Mouse (Mus musculus) hindbrain, embryonic 10.5 days (tissue): ENCODE results near the gene Ncf4. TPM values are rescaled to one million over a fixed set of nuclear protein-coding genes. Genes with fewer than 3 reads are reported as not detected.
A peak's percentile ranks its signal among the peaks of the same experiment; 100 is the strongest.
"Not testable (repeated sequence)": the region's sequence is repeated elsewhere in the genome, so short reads cannot be mapped to it uniquely, and the experiment has no call there.

Experiments
- DNase-seq: peaks from one replicate; pipeline ENCODE4 v3.0.0-alpha.2; 2017; ENCODE audit warnings: low spot score
- H3K27ac ChIP-seq: fragments of 300-500 bp; sonication (generic); 2 replicates; pipeline ENCODE4 v1.5.1; 2016; ENCODE audit warnings: mild to moderate bottlenecking, moderate library complexity
- H3K27me3 ChIP-seq: fragments of 300-500 bp; sonication (generic); 2 replicates; pipeline ENCODE4 v1.6.1; 2016; ENCODE audit warnings: mild to moderate bottlenecking; ENCODE audit not compliant: poor library complexity, insufficient read depth, severe bottlenecking
- H3K36me3 ChIP-seq: fragments of 300-500 bp; sonication (generic); 2 replicates; pipeline ENCODE4 v1.6.1; 2016; ENCODE audit warnings: mild to moderate bottlenecking, moderate library complexity
- H3K4me1 ChIP-seq: fragments of 300-500 bp; sonication (generic); replicated peaks from 2 replicates; pipeline ENCODE4 v1.6.1; 2016; ENCODE audit warnings: mild to moderate bottlenecking
- H3K4me3 ChIP-seq: fragments of 300-500 bp; sonication (generic); 2 replicates; pipeline ENCODE4 v1.5.1; 2016; ENCODE audit warnings: mild to moderate bottlenecking, moderate library complexity
- H3K9me3 ChIP-seq: fragments of 300-500 bp; sonication (generic); 2 replicates; pipeline ENCODE4 v1.6.1; 2016; ENCODE audit warnings: mild to moderate bottlenecking, moderate library complexity
- WGBS: fragments of 180-500 bp; shearing (Covaris S2); methylation state at CpG from one replicate; pipeline ENCODE4 v1.1.7; 2016; 5-methylcytosine and 5-hydroxymethylcytosine counted together
- polyA plus RNA-seq: library from polyadenylated mRNA; unstranded; fragments of >200 nt; fragmentation: Nextera tagmentation; extraction: Ambion mirVana; gene quantifications from 2 replicates; pipeline ENCODE4 v1.2.1, GENCODE M21; 2016

Gene Ncf4
- polyA plus RNA-seq, 1 experiment from 2014 or later: 7.5 TPM

DNA sequence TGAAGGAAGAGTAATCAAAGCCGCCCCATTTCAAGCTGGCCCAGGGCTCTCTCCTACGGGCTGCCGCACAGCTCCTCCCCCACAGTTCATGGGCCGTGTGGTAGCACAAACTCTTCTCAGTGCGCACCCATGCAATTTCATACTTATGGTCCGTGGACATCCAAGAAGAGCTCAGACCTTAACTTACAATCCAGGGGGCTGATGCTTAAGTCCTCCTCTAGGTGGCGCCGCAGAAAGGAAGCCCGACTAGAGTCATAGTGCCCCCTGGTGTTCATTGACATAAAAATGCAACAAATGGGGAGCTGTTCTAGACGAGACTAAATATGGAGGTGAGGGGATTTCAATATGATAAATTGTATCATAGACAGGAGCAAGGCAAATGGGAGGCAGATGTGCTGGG, 5.1 kb upstream of the Ncf4 start:
- no peaks in the 10 kb centered on the region for H3K36me3 ChIP-seq
- WGBS: 28% methylated on average over 10 of the region's 10 CpGs
- no peaks in the 10 kb centered on the region for H3K9me3 ChIP-seq
- H3K4me1 ChIP-seq: peaks cover 22% of the 10 kb centered on the region
- peak; percentile 69 for DNase-seq
- no peaks in the 10 kb centered on the region for H3K27me3 ChIP-seq
- H3K4me3 ChIP-seq: no peak overlapping the region
- no peak overlapping the region for H3K27ac ChIP-seq

DNA sequence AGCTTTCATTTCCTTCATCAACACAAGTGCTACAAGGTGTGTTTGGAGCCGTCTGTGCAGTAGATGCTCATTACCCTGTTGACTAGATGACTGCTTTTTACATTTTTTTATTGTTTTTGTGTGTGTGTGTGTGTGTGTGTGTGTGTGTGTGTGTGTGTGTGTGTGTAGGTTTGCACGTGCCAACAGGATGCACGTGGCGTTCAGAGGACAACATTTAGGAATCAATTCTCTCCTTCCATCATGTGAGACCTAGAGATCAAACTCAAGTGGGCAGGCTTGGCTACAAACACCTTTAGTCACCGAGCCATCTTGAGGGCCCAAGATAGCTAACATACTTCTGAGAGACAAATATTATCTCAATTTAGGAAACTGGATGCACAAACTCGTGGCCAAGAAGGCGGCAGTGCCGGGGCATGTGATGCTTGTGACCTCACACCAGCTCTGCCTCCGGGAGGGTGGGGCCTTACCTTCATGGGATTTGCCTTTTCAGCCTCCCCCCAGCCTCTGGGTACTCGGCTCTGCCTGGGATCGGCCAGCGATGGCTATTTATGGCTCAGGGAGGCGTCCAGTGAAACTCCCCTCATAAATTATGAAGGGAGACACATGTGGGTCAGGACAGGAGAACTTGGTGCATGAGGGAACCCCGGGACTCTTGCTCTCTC, 4.5 kb upstream of the Ncf4 start:
- WGBS: 86% methylated on average over 14 of the region's 14 CpGs

DNA sequence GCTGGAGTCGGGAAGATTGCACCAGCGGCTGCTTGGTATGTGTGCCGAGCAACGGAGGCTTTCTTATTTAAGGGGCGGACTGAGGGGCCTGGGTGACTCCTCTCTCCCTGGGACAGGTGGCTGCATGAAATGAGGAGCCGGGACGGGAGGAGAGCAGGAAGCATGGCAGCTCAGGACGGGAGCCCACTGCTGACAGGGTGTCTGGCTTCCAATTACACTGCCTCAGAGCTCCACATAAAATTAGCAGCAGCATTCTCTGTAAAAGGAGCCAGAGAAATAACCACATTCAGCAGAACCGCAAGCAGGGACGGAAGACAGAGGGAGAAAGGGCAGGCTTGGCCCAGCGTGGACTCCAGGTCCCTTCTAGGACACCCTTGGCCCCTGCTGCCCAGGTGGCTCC, 3.3 kb upstream of the Ncf4 start:
- Histone ChIP-seq H3K36me3 (no peaks in the 10 kb centered on the region), H3K27me3 (no peaks in the 10 kb centered on the region), H3K4me1 (peaks cover 13% of the 10 kb centered on the region), H3K9me3 (no peaks in the 10 kb centered on the region), H3K4me3 (no peak overlapping the region), H3K27ac (no peak overlapping the region)
- no peak for DNase-seq
- 57% methylated on average over 11 of the region's 11 CpGs for WGBS

More for the DNA sequence above, 4.5 kb upstream of the Ncf4 start:
- DNase-seq: no peak
- Histone ChIP-seq H3K27me3 (no peaks in the 10 kb centered on the region), H3K36me3 (no peaks in the 10 kb centered on the region), H3K9me3 (no peaks in the 10 kb centered on the region), H3K27ac (no peak overlapping the region), H3K4me3 (no peak overlapping the region), H3K4me1 (peaks cover 15% of the 10 kb centered on the region)

DNA sequence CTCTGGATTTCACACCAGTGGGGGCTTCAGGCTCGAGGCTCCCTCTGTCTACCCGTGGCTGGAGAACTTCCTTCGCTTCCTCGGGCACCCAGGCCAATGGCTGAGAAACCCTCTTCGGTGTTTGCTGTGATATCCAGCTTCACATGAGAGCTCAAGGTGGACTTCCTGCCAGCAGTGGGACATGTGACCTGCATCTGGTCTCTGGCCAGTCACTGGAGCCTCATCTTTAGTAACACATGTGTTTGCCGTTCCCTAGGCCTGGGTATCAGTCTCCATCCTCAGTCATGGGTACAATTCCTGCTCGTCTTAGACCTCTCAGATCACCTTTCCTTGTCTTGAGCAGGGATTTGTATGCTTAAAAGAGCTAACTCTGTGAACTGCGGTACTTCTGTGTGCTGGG, 1.5 kb upstream of the Ncf4 start:
- no peak for DNase-seq
- H3K27ac ChIP-seq: no peak overlapping the region
- 80% methylated on average over 8 of the region's 8 CpGs for WGBS
- peaks cover 17% of the 10 kb centered on the region for H3K4me1 ChIP-seq
- no peaks in the 10 kb centered on the region for H3K9me3 ChIP-seq
- H3K27me3 ChIP-seq: no peaks in the 10 kb centered on the region
- no peaks in the 10 kb centered on the region for H3K36me3 ChIP-seq
- H3K4me3 ChIP-seq: no peak overlapping the region

DNA sequence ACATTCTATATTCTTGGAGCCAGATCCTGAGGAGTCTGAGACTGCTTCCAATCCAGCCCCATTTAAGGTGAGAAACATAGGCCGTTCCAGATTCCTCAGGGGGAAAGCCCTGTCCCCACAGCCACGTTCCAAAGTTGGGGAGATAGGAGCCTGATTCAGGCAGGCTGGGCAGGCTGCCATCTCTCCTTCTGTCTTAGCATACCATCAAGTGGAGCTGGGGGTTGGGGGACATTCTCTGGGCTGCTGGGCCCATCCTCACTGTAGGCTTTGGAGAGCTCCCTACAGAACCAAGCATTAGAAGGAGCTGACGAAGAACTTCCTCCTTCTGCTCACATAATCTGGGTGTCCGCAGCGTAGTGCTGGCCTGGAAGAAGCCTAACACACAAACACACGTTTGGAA, 827 bp upstream of the Ncf4 start:
- H3K27ac ChIP-seq: no peak overlapping the region
- no peak overlapping the region for H3K4me3 ChIP-seq
- H3K4me1 ChIP-seq: peaks cover 16% of the 10 kb centered on the region
- no peaks in the 10 kb centered on the region for H3K27me3 ChIP-seq
- H3K36me3 ChIP-seq: no peaks in the 10 kb centered on the region
- no peaks in the 10 kb centered on the region for H3K9me3 ChIP-seq
- DNase-seq: no peak
- WGBS: 74% methylated on average over 6 of the region's 6 CpGs

DNA sequence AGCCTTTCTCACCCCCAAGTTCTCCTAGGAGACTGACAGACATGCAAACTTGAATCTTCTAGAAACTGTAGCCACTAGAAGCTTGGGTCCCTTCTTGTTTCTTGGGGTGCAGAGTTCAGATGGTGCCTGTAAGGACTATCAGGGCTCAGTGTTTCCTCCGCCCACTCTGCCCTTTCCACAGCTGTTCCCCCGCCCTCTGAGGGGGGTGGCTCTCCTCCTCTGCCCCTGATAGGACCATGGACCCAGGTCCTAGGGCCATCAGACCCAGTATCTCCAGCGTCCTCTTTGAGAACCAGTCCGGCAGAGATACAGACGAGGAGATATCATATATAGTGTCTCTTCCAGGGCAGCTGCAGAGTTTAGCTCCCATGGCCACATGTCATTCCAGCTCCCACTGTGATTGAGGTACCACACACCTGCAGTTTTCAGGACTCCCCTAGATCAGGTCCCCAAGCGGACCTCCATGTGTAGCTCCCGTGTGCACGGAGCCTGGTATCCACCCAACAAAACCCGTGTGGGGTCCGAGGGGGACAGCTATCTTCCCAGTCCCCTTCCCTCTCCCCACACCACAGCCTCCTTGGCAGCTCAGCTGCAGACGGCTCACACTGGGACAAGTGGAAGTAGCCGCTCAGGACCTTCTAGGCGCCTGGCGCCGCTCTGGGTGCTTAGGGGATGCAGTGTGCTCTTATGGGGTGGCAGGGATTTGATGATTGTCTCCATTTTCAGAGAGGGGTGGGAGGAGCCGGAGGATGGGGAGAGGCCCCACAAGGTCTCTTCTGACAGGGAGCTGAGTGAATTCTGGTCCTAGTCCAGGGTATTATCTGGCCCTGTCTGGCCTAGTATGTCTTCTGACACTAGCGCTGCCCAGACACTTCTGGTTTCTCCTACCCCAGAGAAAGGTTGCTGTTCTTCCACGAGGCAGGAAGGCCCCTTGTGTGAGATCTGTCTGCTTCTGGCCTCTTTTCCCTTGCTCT, 1.8 kb downstream of the Ncf4 start:
- Histone ChIP-seq H3K27me3 (no peaks in the 10 kb centered on the region), H3K27ac (0 out of 2 replicates have a peak overlapping the region, but pooled peaks have one; percentile 23), H3K9me3 (no peaks in the 10 kb centered on the region), H3K4me1 (peaks cover 6% of the 10 kb centered on the region; the same call in 1 of the 2 replicates), H3K4me3 (no peak overlapping the region), H3K36me3 (no peaks in the 10 kb centered on the region)
- WGBS: 81% methylated on average over 18 of the region's 18 CpGs
- DNase-seq: no peak

DNA sequence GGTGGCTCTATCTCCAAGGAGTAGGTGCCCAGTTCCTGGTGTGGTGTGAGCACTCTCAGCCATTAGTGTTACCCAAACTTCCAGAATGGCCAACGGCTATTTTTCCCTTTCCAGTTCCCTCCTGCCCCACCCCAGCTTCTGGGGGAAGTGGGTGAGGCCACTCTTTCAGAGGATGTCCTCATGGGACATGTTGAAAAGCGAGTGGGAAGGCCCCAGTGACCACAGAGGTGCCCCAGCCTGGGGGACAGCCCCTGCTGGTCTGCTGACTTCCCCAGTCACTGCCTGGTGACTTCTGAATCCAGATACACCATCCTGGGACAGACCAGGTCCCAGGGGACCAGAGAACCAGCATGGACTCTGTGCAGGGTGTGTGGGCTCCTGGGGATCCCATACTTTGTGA, 3.1 kb downstream of the Ncf4 start:
- no peak for DNase-seq

DNA sequence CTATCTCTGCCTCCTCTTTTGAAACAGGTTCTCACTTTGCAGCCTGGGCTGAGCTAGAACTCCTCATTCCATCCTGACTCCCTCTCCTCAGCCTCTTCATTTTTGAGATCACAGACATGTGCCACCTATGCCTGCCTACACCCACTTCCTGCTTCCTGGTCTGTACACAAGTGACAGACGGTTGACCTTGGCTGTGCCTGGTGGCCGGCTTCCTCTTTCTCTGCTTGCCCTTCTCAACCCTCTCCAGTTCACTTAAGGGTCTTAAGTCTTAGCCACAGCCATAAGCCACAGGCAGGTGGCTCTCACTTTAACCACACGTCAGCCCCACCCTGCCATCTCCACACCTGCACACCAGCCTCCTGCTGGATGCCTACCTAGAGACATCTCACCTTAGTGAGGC, 3.8 kb downstream of the Ncf4 start:
- Histone ChIP-seq H3K27ac (no peak overlapping the region), H3K4me1 (peaks cover 4% of the 10 kb centered on the region; the same call in 1 of the 2 replicates), H3K4me3 (no peak overlapping the region), H3K36me3 (no peaks in the 10 kb centered on the region), H3K27me3 (0 out of 2 replicates have a peak, but pooled peaks cover 6% of the 10 kb centered on the region), H3K9me3 (no peaks in the 10 kb centered on the region)
- 70% methylated on average over 3 of the region's 3 CpGs for WGBS
- DNase-seq: no peak

More for the DNA sequence above, 3.1 kb downstream of the Ncf4 start:
- H3K9me3 ChIP-seq: no peaks in the 10 kb centered on the region
- peaks cover 4% of the 10 kb centered on the region; the same call in 1 of the 2 replicates for H3K4me1 ChIP-seq
- H3K36me3 ChIP-seq: no peaks in the 10 kb centered on the region
- no peak overlapping the region for H3K27ac ChIP-seq
- 71% methylated on average over 2 of the region's 2 CpGs for WGBS
- no peaks in the 10 kb centered on the region for H3K27me3 ChIP-seq
- no peak overlapping the region for H3K4me3 ChIP-seq

DNA sequence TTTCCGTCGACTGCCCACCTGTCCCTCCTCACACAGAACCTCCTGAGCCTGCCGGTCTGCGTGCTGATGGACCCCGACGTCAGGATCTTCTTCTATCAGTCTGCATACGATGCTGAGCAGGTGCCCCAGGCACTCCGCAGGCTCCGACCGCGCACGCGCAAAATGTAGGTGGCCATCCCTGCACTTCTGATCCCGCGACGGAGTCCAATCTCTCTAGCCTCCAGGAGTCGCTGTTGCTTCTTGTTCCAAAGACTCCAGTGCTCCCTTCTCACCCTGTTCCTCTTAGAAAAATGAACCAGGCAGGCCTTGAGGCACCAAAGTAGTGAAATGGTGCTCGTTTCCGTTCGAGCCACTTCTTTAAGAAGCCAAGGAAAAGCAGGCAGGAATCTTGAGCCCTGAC, 10.2 kb downstream of the Ncf4 start:
- H3K4me1 ChIP-seq: 0 out of 2 replicates have a peak, but pooled peaks cover 3% of the 10 kb centered on the region
- peaks cover 19% of the 10 kb centered on the region for H3K27me3 ChIP-seq
- no peaks in the 10 kb centered on the region for H3K9me3 ChIP-seq
- H3K27ac ChIP-seq: no peak overlapping the region; the same call in 1 of the 2 replicates
- H3K36me3 ChIP-seq: no peaks in the 10 kb centered on the region
- no peak overlapping the region for H3K4me3 ChIP-seq
- WGBS: 20% methylated on average over 20 of the region's 20 CpGs
- peak; percentile 67 for DNase-seq

DNA sequence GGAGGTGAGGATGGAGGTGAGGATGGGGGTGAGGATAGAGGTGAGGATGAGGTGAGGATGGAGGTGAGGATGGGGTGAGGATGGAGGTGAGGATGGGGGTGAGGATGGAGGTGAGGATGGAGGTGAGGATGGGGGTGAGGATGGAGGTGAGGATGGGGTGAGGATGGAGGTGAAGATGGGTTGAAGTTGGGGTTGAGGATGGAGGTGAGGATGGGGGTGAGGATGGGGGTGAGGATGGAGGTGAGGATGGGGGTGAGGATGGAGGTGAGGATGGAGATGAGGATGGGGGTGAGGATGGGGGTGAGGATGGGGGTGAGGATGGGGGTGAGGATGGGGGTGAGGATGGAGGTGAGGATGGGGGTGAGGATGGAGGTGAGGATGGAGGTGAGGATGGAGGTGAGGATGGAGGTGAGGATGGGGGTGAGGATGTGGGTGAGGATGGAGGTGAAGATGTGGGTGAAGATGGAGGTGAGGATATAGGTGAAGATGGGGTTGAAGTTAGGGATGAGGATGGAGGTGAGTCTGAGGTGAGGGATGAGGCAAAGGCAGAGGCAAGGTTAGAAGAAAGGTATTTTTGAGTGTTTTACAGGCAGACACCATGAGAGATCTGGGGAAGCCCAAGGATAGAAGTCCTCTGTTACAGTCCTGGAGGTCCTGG, 12.1 kb downstream of the Ncf4 start:
- not testable (repeated sequence) for DNase-seq, H3K36me3 ChIP-seq, H3K4me1 ChIP-seq, H3K27ac ChIP-seq, H3K4me3 ChIP-seq, H3K9me3 ChIP-seq
- peaks cover 19% of the 10 kb centered on the region for H3K27me3 ChIP-seq

DNA sequence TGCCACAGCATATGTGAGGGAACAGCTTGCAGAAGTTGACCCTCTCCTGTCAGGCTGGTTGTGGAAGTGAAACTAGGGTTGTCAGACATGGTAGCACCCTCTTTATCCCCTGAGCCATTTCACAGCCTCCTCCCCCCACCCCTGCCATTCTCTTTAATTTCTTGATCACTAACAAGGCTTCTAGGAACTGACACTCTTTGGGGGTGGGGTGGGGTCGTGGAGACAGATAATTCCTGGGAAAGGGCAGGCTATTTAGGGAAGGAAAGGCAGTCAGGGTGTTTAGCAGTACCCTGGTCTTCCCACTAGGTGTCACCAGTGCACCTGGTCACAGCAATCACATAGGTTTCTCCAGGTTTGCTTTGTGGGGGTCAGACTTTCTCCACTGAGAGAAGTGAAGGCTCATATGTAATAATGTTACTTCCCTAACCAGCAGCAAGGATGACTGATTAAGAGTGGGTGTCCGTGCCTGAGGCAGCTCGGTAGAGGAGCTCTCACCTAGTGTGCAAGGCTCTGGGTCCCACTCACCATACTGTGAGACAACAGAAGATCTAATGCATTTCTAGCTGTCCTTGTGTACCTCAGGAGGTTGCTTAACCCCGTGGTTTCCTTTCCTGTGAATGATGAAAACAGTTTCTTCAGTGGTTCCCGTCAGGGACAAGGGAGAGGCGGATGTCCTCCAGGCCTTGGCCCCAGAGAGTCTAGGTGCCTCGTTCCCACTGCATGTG, 12.9 kb downstream of the Ncf4 start:
- H3K36me3 ChIP-seq: no peaks in the 10 kb centered on the region
- 0 out of 2 replicates have a peak, but pooled peaks cover 3% of the 10 kb centered on the region for H3K4me1 ChIP-seq
- peak; percentile 65 for DNase-seq
- H3K27ac ChIP-seq: 0 out of 2 replicates have a peak overlapping the region, but pooled peaks have one; percentile 31
- H3K27me3 ChIP-seq: peaks cover 19% of the 10 kb centered on the region
- H3K9me3 ChIP-seq: no peaks in the 10 kb centered on the region
- no peak overlapping the region for H3K4me3 ChIP-seq
- 38% methylated on average over 7 of the region's 7 CpGs for WGBS

DNA sequence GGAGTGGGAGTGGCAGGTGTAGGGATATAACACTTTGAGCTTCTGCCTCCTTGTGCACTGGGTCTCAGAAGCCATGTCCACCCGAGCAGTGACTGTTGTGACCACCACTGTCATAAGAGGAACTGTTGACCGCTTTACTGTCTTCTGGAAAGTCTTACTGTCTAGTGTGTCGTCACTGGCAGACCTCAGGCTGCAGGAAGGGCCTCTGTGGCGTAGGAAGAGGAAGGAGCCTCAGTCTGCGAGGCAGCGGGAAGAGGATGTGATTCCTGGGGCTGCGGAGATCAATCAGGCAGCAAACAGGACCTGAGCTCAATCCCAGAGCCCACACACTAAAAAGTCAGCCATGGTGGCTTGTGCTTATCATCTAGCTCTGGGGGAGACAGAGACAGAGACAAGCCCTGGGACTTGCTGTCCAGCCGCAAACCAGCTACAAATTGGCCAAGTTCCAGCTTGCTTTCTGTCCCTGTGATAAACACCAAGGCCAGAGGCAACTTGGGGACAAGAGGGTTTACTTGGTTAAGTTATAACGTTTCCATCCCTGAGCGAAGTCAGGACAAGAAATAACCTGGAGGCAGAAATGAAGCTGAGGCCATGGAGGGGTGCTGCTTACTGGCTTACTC, 13.8 kb downstream of the Ncf4 start:
- DNase-seq: no peak
- Histone ChIP-seq H3K36me3 (no peaks in the 10 kb centered on the region), H3K4me1 (0 out of 2 replicates have a peak, but pooled peaks cover 3% of the 10 kb centered on the region), H3K27ac (peak overlapping the region; percentile 31; the same call in 1 of the 2 replicates), H3K9me3 (no peaks in the 10 kb centered on the region), H3K4me3 (no peak overlapping the region), H3K27me3 (peaks cover 13% of the 10 kb centered on the region)
- WGBS: 87% methylated on average over 10 of the region's 10 CpGs
